Mouse (Mus musculus) regulatory T cell (primary cell): ENCODE data around the gene Zbtb42.

Experiments
- in situ Hi-C: fragments of 300-600 bp; cut with MboI, MseI; formaldehyde crosslinking; loops from one replicate; pipeline ENCODE4 v1.15.1; 2025; ENCODE audit warnings: high pct_unique_total_duplicates

Zbtb42 gene

GRCm38 (mm10) chr12:112678555-112679026, at the start of gene Zbtb42:
Zbtb42 (plus strand) TSS chr12:112678828.
- in situ Hi-C loops, result no loop called here

GRCm38 (mm10) chr12:112628928-112629721, 49.5 kb upstream of the Zbtb42 start:
- in situ Hi-C loops, result no loop called here

GRCm38 (mm10) chr12:112630029-112630428, 48.6 kb upstream of the Zbtb42 start:
- in situ Hi-C loops, result no loop called here

GRCm38 (mm10) chr12:112630796-112631195, 47.8 kb upstream of the Zbtb42 start:
- in situ Hi-C loops, result no loop called here

GRCm38 (mm10) chr12:112631472-112631871, 47.2 kb upstream of the Zbtb42 start:
- in situ Hi-C loops, result no loop called here

GRCm38 (mm10) chr12:112632084-112632777, 46.4 kb upstream of the Zbtb42 start:
- in situ Hi-C loops, result no loop called here

GRCm38 (mm10) chr12:112632907-112633306, 45.7 kb upstream of the Zbtb42 start:
- in situ Hi-C loops, result no loop called here

GRCm38 (mm10) chr12:112633686-112634085, 44.9 kb upstream of the Zbtb42 start:
- in situ Hi-C loops, result no loop called here

- in situ Hi-C loops, result no loop called here
These were observed 39.1 kb upstream of the Zbtb42 start for GRCm38 (mm10) chr12:112639526-112639925.

GRCm38 (mm10) chr12:112643126-112643525, 35.5 kb upstream of the Zbtb42 start:
- in situ Hi-C loops, result no loop called here

- in situ Hi-C loops, result no loop called here
These were observed 34.3 kb upstream of the Zbtb42 start, which contains the start of gene Siva1 for GRCm38 (mm10) chr12:112644180-112644854. Siva1 (plus strand) TSS chr12:112644679.

GRCm38 (mm10) chr12:112644855-112645506, 33.6 kb upstream of the Zbtb42 start:
- in situ Hi-C loops, result no loop called here

GRCm38 (mm10) chr12:112646139-112646538, 32.5 kb upstream of the Zbtb42 start:
- in situ Hi-C loops, result no loop called here

- in situ Hi-C loops, result no loop called here
These were observed 30.5 kb upstream of the Zbtb42 start for GRCm38 (mm10) chr12:112648081-112648480.

- in situ Hi-C loops, result no loop called here
These were observed 26.7 kb upstream of the Zbtb42 start for GRCm38 (mm10) chr12:112651778-112652439.

GRCm38 (mm10) chr12:112653157-112653824, 25.3 kb upstream of the Zbtb42 start:
- in situ Hi-C loops, result no loop called here

- in situ Hi-C loops, result no loop called here
These were observed 24.6 kb upstream of the Zbtb42 start for GRCm38 (mm10) chr12:112654076-112654475.

GRCm38 (mm10) chr12:112658619-112659018, 20.0 kb upstream of the Zbtb42 start:
- in situ Hi-C loops, result loop anchor here (5.0 kb wide), 1 partner anchor 49 kb away; no protein-coding TSS in a partner anchor

GRCm38 (mm10) chr12:112659109-112659508, 19.5 kb upstream of the Zbtb42 start:
- in situ Hi-C loops, result loop anchor here (5.0 kb wide), 1 partner anchor 48 kb away; no protein-coding TSS in a partner anchor

- in situ Hi-C loops, result no loop called here
These were observed 17.9 kb upstream of the Zbtb42 start for GRCm38 (mm10) chr12:112660576-112661326.
